Mouse (Mus musculus) adrenal gland, postnatal 14 days (tissue): ENCODE data around the gene Fig4. TPM values are rescaled to one million over a fixed set of nuclear protein-coding genes. Genes with fewer than 3 reads are reported as not detected.

Source experiments
- total RNA-seq: library from RNA; stranded (reverse); gene quantifications from 2 replicates; pipeline ENCODE4 v1.2.3, GENCODE M21; 2021

The Fig4 gene
- total RNA-seq, 1 experiment from 2014 or later: 14.3 TPM

Other genes with a start within 250 kb of the Fig4 start
- gene Gpr6, start 231.0 kb downstream of the Fig4 start, total RNA-seq: not detected in 2 replicates
- gene Ak9, start 720 bp upstream of the Fig4 start, total RNA-seq: 0.04 TPM in 1 of 2 replicates, not detected in the other
- gene Zbtb24, start 147.1 kb upstream of the Fig4 start, total RNA-seq: 16.7 and 18.7 TPM in 2 replicates
- gene Mical1, start 173.1 kb upstream of the Fig4 start, total RNA-seq: 8.6 and 20.7 TPM in 2 replicates
- gene Smpd2, start 187.1 kb upstream of the Fig4 start, total RNA-seq: 23.5 and 25.0 TPM in 2 replicates
- 1.0 and 1.1 TPM in 2 replicates for gene Ppil6, start 187.2 kb upstream of the Fig4 start, total RNA-seq
- 186 and 213 TPM in 2 replicates for gene Cd164, start 216.2 kb upstream of the Fig4 start, total RNA-seq